Mouse (Mus musculus) layer of hippocampus, adult 9-11 months (tissue): Measurements from ENCODE around the gene Hoxa1.

Experiments
- DNase-seq: peaks from one replicate; pipeline ENCODE4 v3.0.0; 2022

Gene Hoxa1

GRCm38 (mm10) chr6:52189172-52189591 lies 31.1 kb upstream of the Hoxa1 start:
- no peak for DNase-seq

GRCm38 (mm10) chr6:52186500-52186899 lies 28.4 kb upstream of the Hoxa1 start:
- no peak for DNase-seq

GRCm38 (mm10) chr6:52185834-52186233 lies 27.7 kb upstream of the Hoxa1 start:
- DNase-seq: no peak

GRCm38 (mm10) chr6:52185222-52185621 lies 27.1 kb upstream of the Hoxa1 start:
- DNase-seq: no peak

GRCm38 (mm10) chr6:52184668-52185067 lies 26.6 kb upstream of the Hoxa1 start:
- no peak for DNase-seq

- DNase-seq: no peak
Observed at GRCm38 (mm10) chr6:52183311-52184080, 25.4 kb upstream of the Hoxa1 start.

GRCm38 (mm10) chr6:52182793-52183192 lies 24.7 kb upstream of the Hoxa1 start:
- DNase-seq: no peak

GRCm38 (mm10) chr6:52182030-52182429 lies 23.9 kb upstream of the Hoxa1 start:
- DNase-seq: no peak

GRCm38 (mm10) chr6:52180726-52181125 lies 22.6 kb upstream of the Hoxa1 start:
- DNase-seq: no peak

- DNase-seq: no peak
Observed at GRCm38 (mm10) chr6:52180213-52180710, 22.1 kb upstream of the Hoxa1 start.

- no peak for DNase-seq
Observed at GRCm38 (mm10) chr6:52179690-52180089, 21.6 kb upstream of the Hoxa1 start.

GRCm38 (mm10) chr6:52178918-52179665 lies 21.0 kb upstream of the Hoxa1 start:
- no peak for DNase-seq

GRCm38 (mm10) chr6:52177806-52178205 lies 19.7 kb upstream of the Hoxa1 start:
- DNase-seq: no peak

GRCm38 (mm10) chr6:52177061-52177735 lies 19.1 kb upstream of the Hoxa1 start, which contains the start of gene 5730596B20Rik:
TSS of gene 5730596B20Rik (plus strand) at chr6:52177498.
- DNase-seq: no peak

GRCm38 (mm10) chr6:52176391-52176790 lies 18.3 kb upstream of the Hoxa1 start:
- no peak for DNase-seq

GRCm38 (mm10) chr6:52175864-52176263 lies 17.7 kb upstream of the Hoxa1 start:
- DNase-seq: no peak

- DNase-seq: no peak
Observed at GRCm38 (mm10) chr6:52174968-52175751, 17.0 kb upstream of the Hoxa1 start.

GRCm38 (mm10) chr6:52173648-52174047 lies 15.5 kb upstream of the Hoxa1 start:
- DNase-seq: no peak

- DNase-seq: no peak
Observed at GRCm38 (mm10) chr6:52172501-52172900, 14.4 kb upstream of the Hoxa1 start.

GRCm38 (mm10) chr6:52171938-52172337 lies 13.8 kb upstream of the Hoxa1 start:
- DNase-seq: no peak

- DNase-seq: no peak
Observed at GRCm38 (mm10) chr6:52171331-52171730, 13.2 kb upstream of the Hoxa1 start.

GRCm38 (mm10) chr6:52170898-52171223 lies 12.7 kb upstream of the Hoxa1 start:
- DNase-seq: no peak
